Comparison of ENCODE assay signal across 32 mouse cellular contexts in the genomic region with DNA sequence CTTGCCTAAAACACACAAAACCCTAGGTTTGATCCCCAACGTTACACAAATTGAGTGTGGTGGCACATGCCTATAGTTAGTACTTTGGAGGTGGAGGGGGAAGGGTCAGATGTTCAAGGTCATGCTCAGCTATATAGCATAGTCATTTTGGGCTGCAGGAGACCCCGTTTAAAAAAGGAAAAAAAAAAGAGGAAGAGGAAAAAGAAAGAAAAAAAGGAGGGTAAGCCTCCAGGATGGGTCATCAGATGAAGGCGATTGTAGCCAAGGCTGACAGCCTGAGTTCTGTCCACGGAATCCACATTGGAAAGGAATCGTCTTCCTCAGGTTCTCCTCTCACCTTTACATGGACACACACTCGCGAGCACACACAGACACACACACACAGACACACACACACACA. TPM values are rescaled to one million over a fixed set of nuclear protein-coding genes. Genes with fewer than 3 reads are reported as not detected.
DNase-seq lines count a peak whose midpoint lies in the region; TF ChIP-seq lines count a peak whose summit lies in the region.
"Had no signal": no experiment of that assay in that cellular context is flagged by ENCODE, and none has a peak within 500 bp of the region (broad histone marks: within the 10 kb centered on the region; RNA-seq: fewer than 3 reads in every experiment).

No protein-coding gene starts in this region.

- H3K9ac ChIP-seq in CH12.LX (ENCODE audit: insufficient read depth, low read depth) (no peak overlapping the region), ES-E14 (ENCODE audit: insufficient read depth, low read depth, low read length, poor library complexity, severe bottlenecking) (no peak overlapping the region; the same call in 1 of the 2 replicates)
- H3K9ac ChIP-seq: forebrain, embryonic 13.5 days; heart, embryonic 13.5 days; hindbrain, embryonic 12.5 days; intestine, embryonic 15.5 days had no signal

- TF ChIP-seq RAD21 in CH12.LX (IDR thresholded peaks at IDR 0.05; ENCODE audit: low read depth, low read length) = no peak

- no peak overlapping the region for H3K27ac ChIP-seq in CH12.LX (ENCODE audit: insufficient read depth, low read depth)
- peak overlapping the region; percentile 81; the same call in 1 of the 2 replicates for H3K27ac ChIP-seq in ES-E14 (ENCODE audit: insufficient read depth, low read depth, low read length, poor library complexity, severe bottlenecking)
- peak overlapping the region; percentile 67 for H3K27ac ChIP-seq in brown adipose tissue, adult 24 weeks (replicated peaks; ENCODE audit: low read depth, low read length)
- H3K27ac ChIP-seq: forebrain, embryonic 10.5 days; forebrain, embryonic 13.5 days; heart, embryonic 10.5 days; heart, embryonic 13.5 days; intestine, embryonic 15.5 days had no signal

- no peaks in the 10 kb centered on the region for H3K27me3 ChIP-seq in CH12.LX (replicated peaks)
- H3K27me3 ChIP-seq: heart, embryonic 13.5 days; intestine, embryonic 15.5 days had no signal

- no peaks in the 10 kb centered on the region for H3K79me2 ChIP-seq in CH12.LX (replicated peaks; ENCODE audit: control insufficient read depth, extremely low read depth, insufficient read depth, poor library complexity, severe bottlenecking)

- no peak overlapping the region for H3K4me3 ChIP-seq in CH12.LX (replicated peaks in 1 of 3; ENCODE audit: low read depth in 2 of 3, low read length in 2 of 3, poor library complexity in 1 of 3)
- peak overlapping the region in 1 of 2 experiments; percentile 22; a peak in 1 of 4 replicates for H3K4me3 ChIP-seq in ES-E14 (ENCODE audit: insufficient read depth in 1 of 2, low read depth in 1 of 2, low read length in 2 of 2, poor library complexity in 1 of 2, severe bottlenecking in 1 of 2)
- H3K4me3 ChIP-seq in brown adipose tissue, adult 24 weeks (ENCODE audit: insufficient read depth, low read depth, low read length) = no peak overlapping the region
- H3K4me3 ChIP-seq: forebrain, embryonic 10.5 days; forebrain, embryonic 13.5 days; heart, embryonic 10.5 days; heart, embryonic 13.5 days; hindbrain, embryonic 12.5 days; intestine, embryonic 15.5 days had no signal

- TF ChIP-seq POLR2A in CH12.LX (IDR thresholded peaks at IDR 0.05; ENCODE audit: low read depth, low read length) = no peak

- DNase-seq in 416B (ENCODE audit: low read depth) (peak; percentile 30), CH12.LX (ENCODE audit: extremely low read depth) (no peak), ES-E14 (ENCODE audit: low read depth, low spot score) (no peak), liver (no peak)
- DNase-seq in kidney, postnatal 25 days = no peak
- DNase-seq in lung, adult 18-20 months = no peak
- DNase-seq: adrenal gland, adult 2 months; adrenal gland, postnatal 14 days; cerebellum, adult 18-20 months; cerebellum, adult 9-10 months; cerebellum, postnatal 14 days; gastrocnemius, postnatal 25 days; heart, adult 18-20 months; heart, postnatal 14 days; kidney, adult 18-20 months had no signal

- H3K36me3 ChIP-seq in CH12.LX (replicated peaks in 1 of 2; ENCODE audit: control insufficient read depth in 1 of 2, insufficient read depth in 1 of 2, low read length in 1 of 2) (peaks cover 6 to 18% of the 10 kb centered on the region in 2 experiments), ES-E14 (ENCODE audit: control insufficient read depth, insufficient read depth, low read length, poor library complexity, severe bottlenecking) (0 out of 2 replicates have a peak, but pooled peaks cover 6% of the 10 kb centered on the region)
- H3K36me3 ChIP-seq: intestine, embryonic 15.5 days had no signal

- no peaks in the 10 kb centered on the region for H3K9me3 ChIP-seq in CH12.LX (replicated peaks; ENCODE audit: low read length)
- H3K9me3 ChIP-seq in ES-E14 (ENCODE audit: control insufficient read depth, insufficient read depth, low read depth, low read length) = no peaks in the 10 kb centered on the region
- H3K9me3 ChIP-seq: forebrain, embryonic 10.5 days; forebrain, embryonic 13.5 days; G1E; heart, embryonic 10.5 days; heart, embryonic 13.5 days; hindbrain, embryonic 12.5 days; intestine, embryonic 15.5 days had no signal

- no peak for TF ChIP-seq EP300 in CH12.LX (IDR thresholded peaks at IDR 0.05; ENCODE audit: low read length)

- H3K4me1 ChIP-seq in CH12.LX (ENCODE audit: control insufficient read depth in 1 of 2, insufficient read depth in 2 of 2) (peaks cover 5 to 36% of the 10 kb centered on the region in 2 experiments; a peak in 2 of 4 replicates), ES-E14 (ENCODE audit: control insufficient read depth in 2 of 2, insufficient read depth in 2 of 2, low read length in 2 of 2, poor library complexity in 1 of 2) (peaks cover 8 to 22% of the 10 kb centered on the region in 2 experiments)
- H3K4me1 ChIP-seq in brown adipose tissue, adult 24 weeks (ENCODE audit: control insufficient read depth, insufficient read depth, insufficient read length, low read length) = peaks cover 7% of the 10 kb centered on the region; the same call in 1 of the 2 replicates

- H3K4me2 ChIP-seq in CH12.LX (ENCODE audit: insufficient read depth, low read depth, poor library complexity, severe bottlenecking) = no peak overlapping the region
- H3K4me2 ChIP-seq: forebrain, embryonic 13.5 days; heart, embryonic 13.5 days; hindbrain, embryonic 12.5 days; intestine, embryonic 15.5 days had no signal

- dilution Hi-C loops in CH12.LX (cut with MboI; ENCODE audit: extremely low pct_ligation_motif_present, extremely low pct_unique_long_range_greater_than_20kb, low sequenced_read_pairs) = no loop called here

- no peak for TF ChIP-seq CTCF in CH12.LX (conservative IDR thresholded peaks at IDR 0.05 in 1 of 2, IDR thresholded peaks at IDR 0.05 in 1 of 2; ENCODE audit: low read depth in 2 of 2, low read length in 2 of 2)

- in situ Hi-C loops in CH12.LX (cut with MboI; ENCODE audit: low pct_ligation_motif_present, low pct_unique_long_range_greater_than_20kb, low sequenced_read_pairs) (loop anchor here (10.0 kb wide), 1 partner anchor 310 kb away; a partner anchor contains a TSS), ES-E14 (cut with MboI; ENCODE audit: low sequenced_read_pairs in 2 of 2, unreplicated experiment in 2 of 2) (no loop called here)

TF ChIP-seq in CH12.LX, 34 proteins besides CTCF, POLR2A, EP300 and RAD21:
- peak; percentile 59 for TF ChIP-seq ZNF384 (IDR thresholded peaks at IDR 0.05; ENCODE audit: low read depth, low read length)
- no peak for TF ChIP-seq MYC (IDR thresholded peaks at IDR 0.05; ENCODE audit: low read depth, low read length)

TF ChIP-seq in ES-E14, 5 proteins besides CTCF, POLR2A, EP300 and RAD21:
- TF ChIP-seq ZNF384 (IDR thresholded peaks at IDR 0.05; ENCODE audit: low read depth, low read length) (no peak), HCFC1 (IDR thresholded peaks at IDR 0.05; ENCODE audit: borderline replicate concordance, insufficient read depth, low read length) (no peak), CHD2 (IDR thresholded peaks at IDR 0.05; ENCODE audit: low read depth, low read length) (no peak), MAFK (IDR thresholded peaks at IDR 0.05; ENCODE audit: insufficient read depth, low read depth, low read length) (no peak), ZC3H11A (IDR thresholded peaks at IDR 0.05; ENCODE audit: borderline replicate concordance, low read depth, low read length) (no peak)

RNA-seq across cellular contexts. Expression of a gene that starts 4.7 kb away (rescaled TPM):
- total RNA-seq in CH12.LX (2012; rRNA removed) (19.5 and 20.1 TPM in 2 replicates), CH12.LX (2014; rRNA removed) (5.1 and 6.1 TPM in 2 replicates), ES-E14 (2012; rRNA removed) (37.8 TPM in 2 replicates)
- 41.2 and 48.3 TPM in 2 replicates for polyA plus RNA-seq in CH12.LX (2012; ENCODE audit: insufficient read length, low read depth)
- polyA plus RNA-seq in brown adipose tissue, adult 24 weeks (2012; ENCODE audit: insufficient read depth, insufficient read length, missing spikeins) = 7.9 and 8.6 TPM in 2 replicates

RNA-seq across cellular contexts. Expression of a gene that starts 24.4 kb away (rescaled TPM):
- total RNA-seq in CH12.LX (2012; rRNA removed) (28.5 and 33.0 TPM in 2 replicates), CH12.LX (2014; rRNA removed) (37.4 and 41.3 TPM in 2 replicates), ES-E14 (2012; rRNA removed) (28.8 and 37.8 TPM in 2 replicates)
- 35.2 and 35.4 TPM in 2 replicates for polyA plus RNA-seq in CH12.LX (2012; ENCODE audit: insufficient read length, low read depth)
- polyA plus RNA-seq in brown adipose tissue, adult 24 weeks (2012; ENCODE audit: insufficient read depth, insufficient read length, missing spikeins) = 2.4 and 3.0 TPM in 2 replicates

RNA-seq across cellular contexts. Expression of a gene that starts 27.8 kb away (rescaled TPM):
- total RNA-seq in CH12.LX (2012; rRNA removed) (not detected in 2 replicates), CH12.LX (2014; rRNA removed) (not detected in 2 replicates), ES-E14 (2012; rRNA removed) (0.95 and 1.6 TPM in 2 replicates)
- polyA plus RNA-seq in CH12.LX (2012; ENCODE audit: insufficient read length, low read depth) = not detected in 2 replicates
- not detected in 2 replicates for polyA plus RNA-seq in brown adipose tissue, adult 24 weeks (2012; ENCODE audit: insufficient read depth, insufficient read length, missing spikeins)
- total RNA-seq: adrenal gland, adult 2 months; adrenal gland, postnatal 14 days; adrenal gland, postnatal 4 days; G1E; gastrocnemius, adult 18-20 months; gastrocnemius, postnatal 25 days; heart, adult 18-20 months; heart, postnatal 14 days; hematopoietic stem cell, adult 5-6 weeks had no signal
- polyA plus RNA-seq: brain, embryonic 14.5 days; embryonic facial prominence, embryonic 11.5 days; embryonic facial prominence, embryonic 14.5 days; forebrain, embryonic 10.5 days; forebrain, embryonic 13.5 days; forebrain, embryonic 16.5 days; G1E; heart, embryonic 10.5 days; heart, embryonic 13.5 days; heart, embryonic 16.5 days; hindbrain, embryonic 12.5 days; hindbrain, embryonic 16.5 days; intestine, embryonic 15.5 days had no signal

RNA-seq across cellular contexts. Expression of a gene that starts 39.2 kb away (rescaled TPM):
- total RNA-seq in CH12.LX (2012; rRNA removed) (98.9 and 121 TPM in 2 replicates), CH12.LX (2014; rRNA removed) (84.5 and 101 TPM in 2 replicates), ES-E14 (2012; rRNA removed) (140 and 208 TPM in 2 replicates)
- 202 and 210 TPM in 2 replicates for polyA plus RNA-seq in CH12.LX (2012; ENCODE audit: insufficient read length, low read depth)
- 56.9 and 57.0 TPM in 2 replicates for polyA plus RNA-seq in brown adipose tissue, adult 24 weeks (2012; ENCODE audit: insufficient read depth, insufficient read length, missing spikeins)
